Mouse (Mus musculus) CH12.LX (cell line): ENCODE results near the gene Gm11437. TPM values are rescaled to one million over a fixed set of nuclear protein-coding genes. Genes with fewer than 3 reads are reported as not detected.

Experiments used
- DNase-seq: peaks from one replicate; pipeline ENCODE4 v3.0.0-alpha.2; 2013; ENCODE audit errors: extremely low read depth
- H3K27ac ChIP-seq: 2 replicates; pipeline ENCODE4 v1.5.1; 2012; ENCODE audit warnings: low read depth, mild to moderate bottlenecking, control low read depth, moderate library complexity; ENCODE audit not compliant: insufficient read depth
- H3K27me3 ChIP-seq: replicated peaks from 2 replicates; pipeline ENCODE3; 2012; ENCODE audit warnings: inconsistent platforms
- H3K36me3 ChIP-seq, 2 experiments: replicated peaks in 1 of 2; 2 replicates each; pipeline versions ENCODE3 to v1.6.1; 2012; ENCODE audit warnings: inconsistent platforms in 1 of 2, low read length in 1 of 2, mild to moderate bottlenecking in 1 of 2, mixed read lengths in 1 of 2, moderate library complexity in 1 of 2; ENCODE audit not compliant: control insufficient read depth in 1 of 2, insufficient read depth in 1 of 2
- H3K4me1 ChIP-seq, 2 experiments: 2 replicates each; pipeline ENCODE4 v1.6.1; 2012; ENCODE audit warnings: inconsistent platforms in 1 of 2, moderate library complexity in 1 of 2; ENCODE audit not compliant: insufficient read depth in 2 of 2, control insufficient read depth in 1 of 2
- H3K4me2 ChIP-seq: 2 replicates; pipeline ENCODE4 v1.6.1; 2012; ENCODE audit warnings: low read depth, mild to moderate bottlenecking, control low read depth; ENCODE audit not compliant: poor library complexity, insufficient read depth, severe bottlenecking
- H3K4me3 ChIP-seq, 3 experiments: fragments of 150-350 bp in 1 of 3; sonication (generic) in 1 of 3; replicated peaks in 1 of 3; 2 replicates each; pipeline versions ENCODE3 to v1.5.1; 2011 to 2012; ENCODE audit warnings: low read depth in 2 of 3, low read length in 2 of 3, mild to moderate bottlenecking in 2 of 3, moderate library complexity in 2 of 3, control low read depth in 1 of 3, improper control_type of control experiment in 1 of 3, inconsistent platforms in 1 of 3, mixed read lengths in 1 of 3; ENCODE audit not compliant: poor library complexity in 1 of 3
- H3K79me2 ChIP-seq: replicated peaks from 2 replicates; pipeline ENCODE4 v1.6.1; 2012; ENCODE audit warnings: mild to moderate bottlenecking, moderate library complexity; ENCODE audit not compliant: control insufficient read depth, poor library complexity, insufficient read depth, severe bottlenecking; ENCODE audit errors: extremely low read depth
- H3K9ac ChIP-seq: 2 replicates; pipeline ENCODE4 v1.6.1; 2012; ENCODE audit warnings: low read depth, mild to moderate bottlenecking, control low read depth, moderate library complexity; ENCODE audit not compliant: insufficient read depth
- H3K9me3 ChIP-seq: replicated peaks from 2 replicates; pipeline ENCODE3; 2012; ENCODE audit warnings: low read length, inconsistent platforms, mixed read lengths
- BHLHE40 ChIP-seq: IDR thresholded peaks from 2 replicates; pipeline ENCODE4 v1.6.1; 2011; ENCODE audit warnings: mild to moderate bottlenecking, low read depth, low read length, improper control_type of control experiment
- CHD1 ChIP-seq: IDR thresholded peaks from 2 replicates; pipeline ENCODE4 v1.6.1; 2012; ENCODE audit warnings: low read depth, low read length, improper control_type of control experiment, inconsistent platforms
- CHD2 ChIP-seq: IDR thresholded peaks from 2 replicates; pipeline ENCODE4 v1.6.1; 2011; ENCODE audit warnings: low read length, improper control_type of control experiment
- CTCF ChIP-seq, 2 experiments: IDR thresholded peaks in 1 of 2; conservative IDR thresholded peaks in 1 of 2; 2 replicates each; pipeline ENCODE4 v1.5.1; 2011 to 2012; ENCODE audit warnings: low read depth in 2 of 2, low read length in 2 of 2, improper control_type of control experiment in 1 of 2, inconsistent platforms in 1 of 2, mild to moderate bottlenecking in 1 of 2, moderate library complexity in 1 of 2
- E2F4 ChIP-seq: IDR thresholded peaks from 2 replicates; pipeline ENCODE4 v1.6.1; 2011; ENCODE audit warnings: low read depth, low read length, improper control_type of control experiment; ENCODE audit not compliant: insufficient replicate concordance
- ELF1 ChIP-seq: IDR thresholded peaks from 2 replicates; pipeline ENCODE4 v1.6.1; 2014; ENCODE audit warnings: low read depth, mild to moderate bottlenecking, inconsistent platforms, low read length, improper control_type of control experiment
- ETS1 ChIP-seq: conservative IDR thresholded peaks from 2 replicates; pipeline ENCODE4 v1.6.1; 2012; ENCODE audit warnings: low read depth, mild to moderate bottlenecking, inconsistent platforms, low read length, improper control_type of control experiment, moderate library complexity
- GABPA ChIP-seq: IDR thresholded peaks from 2 replicates; pipeline ENCODE4 v1.6.1; 2012; ENCODE audit warnings: low read depth, low read length, improper control_type of control experiment, inconsistent platforms; ENCODE audit not compliant: insufficient replicate concordance
- HCFC1 ChIP-seq: IDR thresholded peaks from 2 replicates; pipeline ENCODE4 v1.6.1; 2012; ENCODE audit warnings: low read depth, mild to moderate bottlenecking, inconsistent platforms, low read length, improper control_type of control experiment
- IRF4 ChIP-seq: IDR thresholded peaks from 2 replicates; pipeline ENCODE4 v1.6.1; 2014; ENCODE audit warnings: low read depth, mild to moderate bottlenecking, inconsistent platforms, low read length, improper control_type of control experiment
- JUN ChIP-seq: IDR thresholded peaks from 2 replicates; pipeline ENCODE4 v1.6.1; 2011; ENCODE audit warnings: low read depth, mild to moderate bottlenecking, low read length, improper control_type of control experiment, moderate library complexity; ENCODE audit not compliant: insufficient read depth
- JUND ChIP-seq: conservative IDR thresholded peaks from 2 replicates; pipeline ENCODE4 v1.6.1; 2011; ENCODE audit warnings: low read depth, low read length, improper control_type of control experiment
- KAT2A ChIP-seq: IDR thresholded peaks from 2 replicates; pipeline ENCODE4 v1.6.1; 2012; ENCODE audit warnings: low read length, improper control_type of control experiment, inconsistent platforms; ENCODE audit not compliant: insufficient replicate concordance
- MAX ChIP-seq: IDR thresholded peaks from 2 replicates; pipeline ENCODE4 v1.6.1; 2011; ENCODE audit warnings: low read length, improper control_type of control experiment
- MAZ ChIP-seq: IDR thresholded peaks from 2 replicates; pipeline ENCODE4 v1.6.1; 2012; ENCODE audit warnings: low read depth, mild to moderate bottlenecking, inconsistent platforms, low read length, improper control_type of control experiment, moderate library complexity
- MEF2A ChIP-seq: IDR thresholded peaks from 2 replicates; pipeline ENCODE4 v1.6.1; 2014; ENCODE audit warnings: low read depth, mild to moderate bottlenecking, inconsistent platforms, low read length, improper control_type of control experiment, borderline replicate concordance
- MXI1 ChIP-seq: IDR thresholded peaks from 2 replicates; pipeline ENCODE4 v1.6.1; 2011; ENCODE audit warnings: mild to moderate bottlenecking, low read depth, low read length, improper control_type of control experiment
- MYC ChIP-seq: IDR thresholded peaks from 2 replicates; pipeline ENCODE4 v1.6.1; 2011; ENCODE audit warnings: low read depth, mild to moderate bottlenecking, improper control_type of control experiment, low read length
- NELFE ChIP-seq: IDR thresholded peaks from 2 replicates; pipeline ENCODE4 v1.6.1; 2011; ENCODE audit warnings: low read depth, low read length, improper control_type of control experiment
- NRF1 ChIP-seq: IDR thresholded peaks from 2 replicates; pipeline ENCODE4 v1.6.1; 2014; ENCODE audit warnings: low read depth, mild to moderate bottlenecking, inconsistent platforms, low read length, improper control_type of control experiment, moderate library complexity
- PAX5 ChIP-seq: IDR thresholded peaks from 2 replicates; pipeline ENCODE4 v1.6.1; 2012; ENCODE audit warnings: low read length, inconsistent platforms, mixed read lengths
- POLR2A ChIP-seq: IDR thresholded peaks from 2 replicates; pipeline ENCODE4 v1.6.1; 2011; ENCODE audit warnings: low read depth, mild to moderate bottlenecking, improper control_type of control experiment, low read length
- POLR2AphosphoS2 ChIP-seq: IDR thresholded peaks from 2 replicates; pipeline ENCODE4 v1.6.1; 2011; ENCODE audit warnings: low read depth, low read length, improper control_type of control experiment
- RAD21 ChIP-seq: IDR thresholded peaks from 2 replicates; pipeline ENCODE4 v1.6.1; 2011; ENCODE audit warnings: low read depth, mild to moderate bottlenecking, low read length, improper control_type of control experiment, moderate library complexity
- RCOR1 ChIP-seq: conservative IDR thresholded peaks from 2 replicates; pipeline ENCODE4 v1.6.1; 2012; ENCODE audit warnings: low read depth, mild to moderate bottlenecking, inconsistent platforms, low read length, improper control_type of control experiment
- SIN3A ChIP-seq: IDR thresholded peaks from 2 replicates; pipeline ENCODE4 v1.6.1; 2012; ENCODE audit warnings: low read length, improper control_type of control experiment, inconsistent platforms
- SMC3 ChIP-seq: IDR thresholded peaks from 2 replicates; pipeline ENCODE4 v1.6.1; 2011; ENCODE audit warnings: low read depth, low read length, improper control_type of control experiment
- TBP ChIP-seq: conservative IDR thresholded peaks from 2 replicates; pipeline ENCODE4 v1.6.1; 2011; ENCODE audit warnings: low read depth, low read length, improper control_type of control experiment
- TCF12 ChIP-seq: IDR thresholded peaks from 2 replicates; pipeline ENCODE4 v1.6.1; 2014; ENCODE audit warnings: low read depth, mild to moderate bottlenecking, inconsistent platforms, low read length, improper control_type of control experiment
- UBTF ChIP-seq: IDR thresholded peaks from 2 replicates; pipeline ENCODE4 v1.6.1; 2012; ENCODE audit warnings: low read depth, mild to moderate bottlenecking, inconsistent platforms, low read length, improper control_type of control experiment, moderate library complexity
- USF1 ChIP-seq: IDR thresholded peaks from 2 replicates; pipeline ENCODE4 v1.6.1; 2014; ENCODE audit warnings: low read depth, mild to moderate bottlenecking, inconsistent platforms, low read length, improper control_type of control experiment
- USF2 ChIP-seq: conservative IDR thresholded peaks from 2 replicates; pipeline ENCODE4 v1.6.1; 2011; ENCODE audit warnings: low read depth, low read length, improper control_type of control experiment
- ZC3H11A ChIP-seq: IDR thresholded peaks from 2 replicates; pipeline ENCODE4 v1.6.1; 2012; ENCODE audit warnings: low read depth, mild to moderate bottlenecking, inconsistent platforms, low read length, improper control_type of control experiment
- ZKSCAN1 ChIP-seq: IDR thresholded peaks from 2 replicates; pipeline ENCODE4 v1.6.1; 2012; ENCODE audit warnings: low read depth, inconsistent platforms, low read length, improper control_type of control experiment, borderline replicate concordance
- ZMIZ1 ChIP-seq: IDR thresholded peaks from 2 replicates; pipeline ENCODE4 v1.6.1; 2012; ENCODE audit warnings: low read depth, mild to moderate bottlenecking, inconsistent platforms, low read length, improper control_type of control experiment
- ZNF384 ChIP-seq: IDR thresholded peaks from 2 replicates; pipeline ENCODE4 v1.6.1; 2012; ENCODE audit warnings: low read depth, low read length, improper control_type of control experiment, inconsistent platforms
- dilution Hi-C: fragments of 300-500 bp; cut with MboI; formaldehyde crosslinking; loops from 2 replicates; pipeline ENCODE4 v1.14.3; 2020; ENCODE audit warnings: low sequenced_read_pairs; ENCODE audit not compliant: extremely low pct_unique_long_range_greater_than_20kb, extremely low pct_ligation_motif_present
- in situ Hi-C: fragments of 300-500 bp; cut with MboI; formaldehyde crosslinking; loops from 3 replicates; pipeline ENCODE4 v1.14.3; 2019; ENCODE audit warnings: low sequenced_read_pairs, low pct_ligation_motif_present, low pct_unique_long_range_greater_than_20kb, mixed read lengths
- polyA plus RNA-seq: library from polyadenylated mRNA; unstranded; fragments of >175 nt; gene quantifications from 2 replicates; pipeline ENCODE4 v1.2.1, GENCODE M21; 2012; ENCODE audit warnings: low read depth; ENCODE audit not compliant: insufficient read length
- total RNA-seq, 2 experiments: library from RNA; depleted of rRNA; stranded (reverse); fragments of 300-350 nt in 1 of 2; fragments of >200 nt in 1 of 2; gene quantifications; 2 replicates each; pipeline ENCODE4 v1.2.3; 2012 to 2014

Gm11437 gene
- total and polyA plus RNA-seq, 3 experiments, result not detected

DNA sequence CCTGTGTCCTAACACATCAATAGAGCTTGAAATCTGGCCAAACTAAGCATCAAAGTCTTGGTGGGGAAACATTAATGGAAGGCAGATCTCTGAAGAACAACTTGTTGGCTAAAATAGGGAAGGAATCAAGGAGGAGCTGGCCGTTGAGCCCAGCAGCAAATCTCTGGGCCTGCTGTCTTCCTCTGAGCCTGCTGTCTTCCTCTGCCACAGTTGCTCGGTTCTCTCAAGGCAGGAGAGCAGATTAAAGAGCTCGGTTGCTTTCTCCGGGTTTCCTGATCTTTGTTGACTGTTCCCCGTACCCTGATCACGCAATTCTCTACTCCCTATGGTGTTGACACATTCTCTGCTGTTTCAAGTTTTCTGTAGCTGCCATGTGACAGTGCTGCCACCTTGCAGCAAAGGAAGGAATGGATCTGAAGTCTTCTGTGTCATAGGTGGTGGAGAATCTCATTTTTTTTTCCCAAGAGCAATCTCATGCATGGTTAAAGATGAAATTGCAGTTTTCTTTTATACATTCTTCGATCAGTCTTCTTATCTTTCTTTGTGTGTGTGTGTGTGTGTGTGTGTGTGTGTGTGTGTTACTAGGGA, 1.5 kb upstream of the Gm11437 start:
- Histone ChIP-seq H3K4me3 (no peak overlapping the region), H3K27ac (no peak overlapping the region), H3K27me3 (peaks cover 9% of the 10 kb centered on the region), H3K4me2 (peak overlapping the region; percentile 70), H3K9me3 (no peaks in the 10 kb centered on the region), H3K4me1 (peaks cover 3 to 7% of the 10 kb centered on the region in 2 experiments; a peak in 3 of 4 replicates), H3K79me2 (no peaks in the 10 kb centered on the region), H3K36me3 (no peaks in the 10 kb centered on the region), H3K9ac (peak overlapping the region; percentile 59)
- DNase-seq, result peak; percentile 62
- dilution Hi-C loops (no loop called here), in situ Hi-C loops (loop anchor here (25.0 kb wide), 1 partner anchor 644 kb away; the partner anchor contains the start of gene Mrm1)
- TF ChIP-seq ZNF384 (peak; percentile 88), GABPA (no peak), NELFE (no peak), PAX5 (no peak), JUN (0 out of 2 replicates have a peak, but pooled peaks have one; percentile 22), JUND (no peak), ELF1 (no peak), POLR2AphosphoS2 (no peak), RAD21 (peak; percentile 95), MAZ (no peak), TBP (peak; percentile 71; the same call in 1 of the 2 replicates), CTCF (conservative IDR thresholded peaks at IDR 0.05 in 1 of 2, IDR thresholded peaks at IDR 0.05 in 1 of 2; ENCODE audit: low read depth in 2 of 2, low read length in 2 of 2) (peak; percentile 23 to 98; a peak in 3 of 4 replicates), KAT2A (no peak), CHD1 (no peak), ZC3H11A (0 out of 2 replicates have a peak, but pooled peaks have one; percentile 21), RCOR1 (no peak), MXI1 (no peak), E2F4 (no peak), BHLHE40 (no peak), MYC (peak; percentile 75; the same call in 1 of the 2 replicates), ZKSCAN1 (no peak), ZMIZ1 (no peak), ETS1 (no peak), CHD2 (no peak), POLR2A (0 out of 2 replicates have a peak, but pooled peaks have one; percentile 33), MAX (peak; percentile 66), MEF2A (no peak), USF2 (0 out of 2 replicates have a peak, but pooled peaks have one; percentile 3), UBTF (no peak), TCF12 (peak; percentile 21; the same call in 1 of the 2 replicates), HCFC1 (no peak), USF1 (no peak), NRF1 (no peak), SMC3 (peak; percentile 89), SIN3A (no peak), IRF4 (0 out of 2 replicates have a peak, but pooled peaks have one; percentile 57)
- TF ChIP-seq, all 38 proteins: peak for 13
